Mouse (Mus musculus): ENCODE results near the gene Tll2.

Tll2 gene

GRCm38 (mm10) chr19:41160388-41160787 is 46.2 kb downstream of the Tll2 start:
- DNase-seq (ENCODE audit: low spot score in 2 of 2): no peak

- DNase-seq (ENCODE audit: low spot score in 2 of 2): no peak
Observed at GRCm38 (mm10) chr19:41154681-41155080, 52.0 kb downstream of the Tll2 start.

DNA sequence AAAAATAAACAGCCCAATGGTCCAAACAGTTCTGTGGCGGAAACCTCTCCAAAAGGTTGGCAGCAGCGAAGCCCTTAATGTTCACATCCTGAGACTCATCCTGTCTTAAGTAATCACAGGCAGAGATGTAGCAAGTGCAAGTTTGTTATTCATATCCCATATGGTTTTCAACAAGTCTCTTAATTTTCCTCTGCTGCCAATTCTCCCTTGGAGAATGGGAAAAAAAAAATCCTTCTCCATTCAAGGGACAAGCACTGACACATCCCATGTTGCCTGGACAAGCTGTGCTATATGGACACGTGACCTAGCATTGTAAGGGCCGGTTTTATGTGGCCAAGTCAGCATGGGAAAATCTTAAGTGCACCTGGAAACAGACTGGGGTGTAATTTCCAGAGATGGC is 54.2 kb downstream of the Tll2 start:
- DNase-seq (ENCODE audit: low spot score in 2 of 2): no peak

DNA sequence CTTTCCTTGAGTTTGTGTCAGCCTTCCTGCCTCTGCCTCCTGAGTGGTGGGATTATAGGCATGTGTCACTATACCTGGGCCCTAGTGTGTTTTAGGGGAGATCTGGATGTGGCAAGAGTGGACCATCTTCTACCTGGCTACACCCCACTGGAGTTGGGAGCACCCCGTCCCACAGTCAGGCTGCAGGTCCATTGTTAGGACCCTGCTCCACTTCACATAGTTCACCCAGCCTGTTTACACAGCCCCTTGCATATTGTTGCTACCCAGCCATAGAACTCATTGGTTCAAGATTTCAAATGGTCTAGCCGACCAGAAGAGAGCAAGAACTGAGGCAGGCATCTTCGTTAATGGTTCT is 54.6 kb downstream of the Tll2 start:
- DNase-seq (ENCODE audit: low spot score in 2 of 2): no peak

DNA sequence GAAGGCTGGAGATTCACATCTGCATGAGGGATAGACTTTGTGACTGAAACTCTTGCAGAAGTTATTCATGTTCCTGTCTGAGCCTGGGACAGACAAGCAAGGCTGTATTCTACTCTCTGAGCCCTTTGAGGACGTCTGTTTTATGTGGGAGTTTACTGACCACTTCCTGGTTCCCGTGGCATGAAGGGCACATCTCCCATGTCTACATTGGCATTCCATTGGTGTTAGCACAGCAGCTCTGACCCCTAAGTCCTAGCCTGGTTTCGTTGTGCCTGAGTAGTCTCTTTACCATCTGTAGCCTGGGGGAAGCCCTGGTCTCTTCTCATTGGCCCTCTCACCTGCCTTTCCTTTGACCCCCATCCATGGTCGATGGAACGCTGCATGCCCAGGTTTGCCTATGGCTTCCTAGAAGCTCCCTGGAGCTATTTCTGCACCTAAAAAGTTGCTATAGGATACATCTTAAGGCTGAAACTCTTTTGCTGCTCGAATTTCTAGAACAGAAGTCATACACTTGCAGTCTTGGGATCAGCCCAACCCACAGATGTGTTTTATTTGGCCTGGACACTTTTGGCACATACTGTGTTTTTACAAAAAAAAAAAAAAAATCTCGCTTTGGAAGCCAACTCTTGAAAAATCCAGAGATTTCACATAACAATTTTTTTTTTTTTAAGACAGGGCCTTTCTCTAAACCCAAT is 55.2 kb downstream of the Tll2 start:
- no peak for DNase-seq (ENCODE audit: low spot score in 2 of 2)

DNA sequence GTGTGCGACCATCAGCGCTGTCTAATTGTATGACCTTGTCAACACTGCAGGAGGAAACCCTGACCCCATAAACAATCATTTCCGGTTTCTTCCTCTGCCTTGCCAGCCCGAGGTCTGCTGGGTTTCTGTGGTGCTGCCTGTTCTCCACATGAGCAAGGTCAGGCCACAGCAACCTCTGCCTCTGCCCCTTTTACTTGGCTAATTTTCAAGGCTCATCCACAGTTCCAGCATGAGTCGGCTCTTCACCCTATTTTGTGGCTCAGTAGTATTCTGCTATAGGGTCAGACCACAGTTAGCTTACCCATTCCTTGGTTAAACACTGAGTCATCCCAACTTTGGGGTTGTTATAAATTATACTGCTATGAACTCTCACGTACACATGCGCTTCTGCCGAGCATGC is 65.7 kb downstream of the Tll2 start:
- DNase-seq (ENCODE audit: low spot score in 2 of 2): no peak

- no peak for DNase-seq (ENCODE audit: low spot score in 2 of 2)
Observed at GRCm38 (mm10) chr19:41139629-41140028, 67.0 kb downstream of the Tll2 start.

DNA sequence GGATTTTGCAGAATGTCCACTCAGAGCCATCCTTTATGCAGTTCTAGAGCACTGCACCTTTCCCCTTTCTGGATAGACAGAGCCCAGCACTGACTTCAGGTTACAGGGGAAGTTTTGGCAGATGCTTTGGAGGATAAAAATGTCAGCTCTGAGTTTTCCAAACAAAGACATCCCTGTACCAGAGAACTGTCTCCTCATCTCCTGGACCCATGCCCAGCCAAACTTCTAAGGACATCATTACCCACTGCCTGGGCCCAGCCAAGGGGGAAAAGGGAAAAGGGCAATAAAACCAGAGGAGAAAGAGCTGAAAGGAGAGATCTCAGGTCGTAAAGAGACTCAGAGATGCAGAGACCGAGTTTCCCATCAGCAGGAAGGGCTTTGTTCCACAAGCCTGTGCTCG is 83.6 kb downstream of the Tll2 start:
- no peak for DNase-seq (ENCODE audit: low spot score in 2 of 2)

GRCm38 (mm10) chr19:41119924-41120323 is 86.7 kb downstream of the Tll2 start:
- DNase-seq (ENCODE audit: low spot score in 2 of 2): no peak

DNA sequence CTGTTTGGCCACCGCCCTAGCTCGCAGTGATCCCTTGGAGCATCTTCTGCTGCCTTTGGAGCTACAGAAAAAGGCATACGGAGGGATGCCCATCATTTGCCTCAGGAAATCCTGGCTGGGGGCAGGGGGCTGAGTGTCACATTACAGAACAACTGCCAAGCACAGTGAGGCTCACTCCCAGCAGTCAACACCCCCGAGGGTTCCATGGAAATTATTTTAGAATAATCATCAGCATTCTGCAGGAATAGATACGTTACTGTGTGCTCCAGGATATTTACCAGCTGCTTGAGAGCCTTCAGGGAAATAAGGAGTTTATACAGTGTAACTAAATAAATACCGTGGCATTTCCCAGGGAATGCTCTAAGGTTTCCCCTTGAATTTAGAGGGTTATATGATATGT is 88.3 kb downstream of the Tll2 start:
- DNase-seq (ENCODE audit: low spot score in 2 of 2): no peak

- no peak for DNase-seq (ENCODE audit: low spot score in 2 of 2)
Observed at GRCm38 (mm10) chr19:41117334-41117733, 89.3 kb downstream of the Tll2 start.

DNA sequence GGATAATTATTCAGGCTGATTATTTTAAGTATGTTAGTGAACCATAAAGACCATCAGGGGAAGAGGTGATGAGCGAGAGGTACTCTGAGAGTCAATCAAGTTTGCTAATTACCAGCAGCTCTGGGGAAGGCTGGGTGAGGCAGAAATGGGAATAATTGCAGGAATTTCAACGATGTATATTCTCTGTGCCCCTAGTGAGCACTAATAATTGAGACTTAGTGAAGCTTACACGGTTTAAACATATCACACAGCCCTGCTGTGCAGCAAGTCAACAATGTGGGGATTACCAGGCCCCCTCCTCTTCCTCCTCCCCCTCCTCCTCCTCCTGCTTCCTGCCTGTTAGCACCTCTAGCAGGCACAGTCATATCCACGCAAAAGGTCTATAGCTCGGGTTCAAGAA is 92.0 kb downstream of the Tll2 start:
- DNase-seq (ENCODE audit: low spot score in 2 of 2): no peak

DNA sequence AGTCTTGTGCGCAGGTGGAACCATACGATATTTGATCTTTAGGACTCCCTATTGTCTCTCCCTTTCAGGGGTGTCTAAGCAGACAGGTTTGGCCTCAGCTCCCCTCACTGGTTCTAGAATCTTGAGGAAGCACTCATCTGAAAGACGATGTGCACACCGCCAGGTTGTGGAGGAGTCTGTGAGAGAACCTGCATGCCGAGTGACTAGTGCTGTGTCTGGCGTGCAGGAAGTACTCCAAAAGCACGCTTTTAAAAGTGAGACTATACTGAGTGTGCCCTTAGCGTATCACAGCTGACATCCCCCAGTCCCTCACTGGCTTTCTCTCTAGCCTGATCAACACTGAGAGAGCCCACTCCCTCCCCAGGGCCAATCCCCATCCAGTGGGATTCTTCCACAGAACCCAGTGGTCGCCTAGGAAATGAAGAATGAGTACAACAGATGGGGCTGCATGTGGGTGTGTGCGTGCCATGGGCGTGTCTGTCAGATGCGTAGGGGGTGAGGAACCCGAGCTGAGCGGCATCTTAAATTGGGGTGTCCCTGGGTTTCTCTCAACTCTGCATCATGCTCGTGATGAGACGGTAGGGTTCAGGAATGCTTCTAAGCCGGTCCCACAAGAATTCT is 92.6 kb downstream of the Tll2 start:
- no peak for DNase-seq (ENCODE audit: low spot score in 2 of 2)

DNA sequence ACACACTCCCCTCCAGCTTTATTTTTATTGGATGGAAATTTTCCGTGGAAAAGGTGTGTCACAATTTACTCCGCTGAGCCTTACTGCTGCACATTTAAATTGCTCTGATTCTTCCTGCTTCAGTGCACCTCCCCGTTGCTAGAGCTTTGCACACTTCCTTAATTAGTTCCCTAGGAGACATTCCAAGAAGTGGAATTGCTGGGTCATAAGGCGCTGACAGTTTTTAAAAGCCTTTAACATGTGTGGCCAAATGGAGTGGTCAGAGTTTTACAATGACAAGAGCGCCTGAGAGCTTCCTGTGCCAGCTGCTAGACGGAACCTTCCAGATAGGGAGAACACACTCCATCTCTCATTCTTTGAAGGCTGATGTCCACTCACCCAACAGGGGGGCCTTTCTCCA is 94.0 kb downstream of the Tll2 start:
- no peak for DNase-seq (ENCODE audit: low spot score in 2 of 2)

GRCm38 (mm10) chr19:41109991-41110390 is 96.6 kb downstream of the Tll2 start:
- no peak for DNase-seq (ENCODE audit: low spot score in 2 of 2)

DNA sequence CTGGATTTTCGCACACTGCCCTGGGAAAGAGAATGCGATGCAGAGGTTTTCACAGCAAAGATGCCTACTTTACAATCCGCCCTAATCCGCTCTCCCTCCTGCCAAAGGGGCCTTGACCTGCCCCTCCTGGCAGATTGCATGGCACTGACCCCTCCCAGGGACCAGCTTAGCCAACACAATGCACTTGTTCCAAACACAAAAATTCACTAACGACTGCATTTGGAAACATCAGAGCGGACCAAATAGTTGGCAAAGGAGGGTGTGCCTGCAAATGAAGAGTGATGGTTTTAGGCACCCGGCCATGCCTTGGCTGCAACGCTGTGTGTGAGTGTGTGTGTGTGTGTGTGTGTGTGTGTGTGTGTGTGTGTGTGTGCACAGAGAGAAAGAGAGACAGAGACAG is 97.1 kb downstream of the Tll2 start:
- no peak for DNase-seq (ENCODE audit: low spot score in 2 of 2)

- DNase-seq (ENCODE audit: low spot score in 2 of 2): no peak
Observed at GRCm38 (mm10) chr19:41108666-41109065, 98.0 kb downstream of the Tll2 start.

DNA sequence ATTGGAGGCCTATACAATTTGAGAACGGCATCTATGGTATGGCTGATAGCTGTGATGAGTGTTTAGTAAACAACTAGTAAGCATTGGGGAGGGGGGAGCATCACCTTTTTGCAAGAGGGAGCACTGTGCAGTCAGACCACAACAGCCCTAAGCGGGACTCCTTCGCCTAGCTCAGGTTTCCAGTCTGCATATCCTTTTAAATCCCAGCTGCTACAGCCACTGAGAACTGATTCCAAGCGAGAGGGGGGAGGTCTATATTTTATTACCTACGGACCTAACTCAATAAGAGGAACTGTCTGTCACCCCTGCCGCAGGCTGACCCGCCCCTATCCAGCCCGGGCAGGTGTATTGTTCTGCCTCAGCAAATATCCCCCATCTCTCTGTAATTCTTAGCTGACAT is 99.1 kb downstream of the Tll2 start:
- no peak for DNase-seq (ENCODE audit: low spot score in 2 of 2)

- DNase-seq (ENCODE audit: low spot score in 2 of 2): no peak
Observed at GRCm38 (mm10) chr19:41104922-41105321, 101.7 kb downstream of the Tll2 start.

DNA sequence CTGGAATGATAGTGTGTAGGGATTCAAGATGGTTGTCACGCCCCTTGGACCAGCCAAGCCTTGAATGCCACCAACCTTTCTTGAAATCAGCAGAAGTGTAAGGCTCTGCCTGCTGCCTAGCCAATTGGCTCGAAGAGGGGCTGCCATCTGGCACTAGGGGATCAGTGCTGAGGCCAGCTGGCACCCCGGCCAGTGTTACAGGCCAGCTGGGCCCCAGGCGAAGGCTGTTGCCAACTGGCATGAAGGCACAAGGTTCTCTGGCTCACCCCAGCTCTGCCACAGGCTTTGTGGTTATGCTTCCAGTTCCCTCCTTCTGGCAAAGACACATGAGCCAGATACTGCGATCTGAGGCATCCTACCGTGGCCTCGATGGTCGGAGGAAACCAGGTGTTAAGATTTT is 105.2 kb downstream of the Tll2 start:
- no peak for DNase-seq (ENCODE audit: low spot score in 2 of 2)

DNA sequence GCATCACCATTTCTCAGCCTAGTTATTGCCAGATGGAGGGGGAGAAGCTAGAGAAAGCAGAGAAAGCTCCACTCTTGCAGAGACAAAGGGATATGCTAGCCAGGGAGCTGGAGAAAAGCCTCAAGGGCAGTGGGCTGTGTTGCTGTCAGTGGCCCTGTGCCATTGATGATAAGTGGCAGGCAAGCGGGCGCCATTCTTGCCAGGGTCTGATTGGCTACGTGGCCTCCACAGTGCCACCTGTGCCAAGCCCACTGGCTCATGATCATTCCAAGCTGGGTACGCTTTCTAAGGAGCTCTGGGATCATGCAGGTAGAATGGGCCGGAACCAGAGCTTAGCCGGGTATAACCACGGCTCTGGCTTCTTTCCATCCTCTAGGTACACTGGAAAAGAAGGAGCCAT is 105.8 kb downstream of the Tll2 start:
- DNase-seq (ENCODE audit: low spot score in 2 of 2): no peak

DNA sequence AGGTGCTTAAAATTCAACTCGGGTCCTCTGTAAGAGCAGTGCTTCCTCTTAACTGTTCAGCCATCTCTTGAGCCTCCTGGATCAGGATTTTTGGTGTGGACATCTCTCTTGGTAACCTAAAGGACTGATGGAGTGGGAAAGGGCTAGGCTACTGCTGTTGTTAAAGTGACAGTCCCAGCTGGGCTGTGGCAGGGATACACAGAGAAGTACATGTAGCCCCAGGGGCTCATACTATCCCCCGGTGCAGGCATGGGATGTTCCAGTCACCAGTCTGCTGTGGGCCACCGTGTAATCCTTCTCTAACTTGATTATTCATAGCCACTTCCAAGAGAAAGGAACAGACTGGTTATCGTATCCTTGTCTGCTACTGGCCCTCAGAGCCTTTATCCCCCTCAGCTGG is 109.6 kb downstream of the Tll2 start:
- no peak for DNase-seq (ENCODE audit: low spot score in 2 of 2)

GRCm38 (mm10) chr19:41091901-41092300 is 114.7 kb downstream of the Tll2 start:
- no peak for DNase-seq (ENCODE audit: low spot score in 2 of 2)

DNA sequence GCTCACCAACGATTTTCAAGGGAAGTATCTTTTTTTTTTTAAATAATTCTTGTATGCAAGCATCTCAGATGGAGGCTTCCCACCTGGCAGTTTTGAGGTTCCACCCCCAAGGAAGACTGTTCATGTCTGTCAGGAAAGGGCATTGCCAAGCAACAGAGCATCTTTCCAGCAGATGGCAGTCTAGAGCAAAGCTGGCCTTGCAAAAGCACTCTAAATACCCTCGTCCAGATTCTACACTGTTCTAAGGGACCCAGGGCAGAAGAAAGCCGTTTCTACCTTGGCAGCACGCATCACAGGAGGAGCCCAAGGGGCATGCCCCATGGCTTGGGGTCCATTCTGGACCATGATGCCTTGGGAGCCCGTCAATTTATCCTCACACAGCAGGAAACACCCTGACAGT is 116.8 kb downstream of the Tll2 start:
- DNase-seq (ENCODE audit: low spot score in 2 of 2): peak; percentile 14 to 23
